ENCODE assay signal across 9 mouse cellular contexts in genomic region chr5:72710572-72711278, GRCm38 (mm10). TPM values are rescaled to one million over a fixed set of nuclear protein-coding genes. Genes with fewer than 3 reads are reported as not detected.
DNase-seq lines count a peak whose midpoint lies in the region; ATAC-seq and TF ChIP-seq lines count a peak whose summit lies in the region.
"Had no signal": no experiment of that assay in that cellular context is flagged by ENCODE, and none has a peak within 500 bp of the region (broad histone marks: within the 10 kb centered on the region; RNA-seq: fewer than 3 reads in every experiment).

No protein-coding gene starts in this region.

- H3K27ac ChIP-seq in forebrain, embryonic 11.5 days (ENCODE audit: low read depth, low read length): no peak overlapping the region
- no peak overlapping the region for H3K27ac ChIP-seq in forebrain, embryonic 12.5 days
- no peak overlapping the region for H3K27ac ChIP-seq in cerebellum, adult 2 months (ENCODE audit: insufficient read depth, low read length)
- H3K27ac ChIP-seq: limb, embryonic 15.5 days had no signal

- H3K4me2 ChIP-seq in forebrain, embryonic 11.5 days (ENCODE audit: low read depth, low read length, severe bottlenecking): no peak overlapping the region
- H3K4me2 ChIP-seq in forebrain, embryonic 12.5 days: no peak overlapping the region
- H3K4me2 ChIP-seq: limb, embryonic 15.5 days had no signal

- no peaks in the 10 kb centered on the region for H3K27me3 ChIP-seq in forebrain, embryonic 11.5 days (ENCODE audit: control insufficient read depth, insufficient read depth, low read length)
- H3K27me3 ChIP-seq in forebrain, embryonic 12.5 days: no peaks in the 10 kb centered on the region
- H3K27me3 ChIP-seq in cerebellum, adult 2 months (ENCODE audit: control insufficient read depth, insufficient read depth, low read length): no peaks in the 10 kb centered on the region
- H3K27me3 ChIP-seq: limb, embryonic 15.5 days had no signal

- H3K9me3 ChIP-seq in forebrain, embryonic 11.5 days (ENCODE audit: control insufficient read depth, low read length): no peaks in the 10 kb centered on the region
- no peaks in the 10 kb centered on the region for H3K9me3 ChIP-seq in forebrain, embryonic 12.5 days
- H3K9me3 ChIP-seq: limb, embryonic 15.5 days had no signal

- TF ChIP-seq CTCF in cerebellum, adult 2 months (IDR thresholded peaks at IDR 0.05; ENCODE audit: borderline replicate concordance, insufficient read depth, low read depth, low read length): peak; percentile 51; the same call in 1 of the 2 replicates

- no peaks in the 10 kb centered on the region for H3K36me3 ChIP-seq in forebrain, embryonic 11.5 days (ENCODE audit: control insufficient read depth, insufficient read depth, low read length)
- H3K36me3 ChIP-seq in forebrain, embryonic 12.5 days (replicated peaks): no peaks in the 10 kb centered on the region
- H3K36me3 ChIP-seq: limb, embryonic 15.5 days had no signal

- no peak for ATAC-seq in forebrain, embryonic 11.5 days (replicated peaks; ENCODE audit: low FRiP score)
- no peak for ATAC-seq in forebrain, embryonic 12.5 days (ENCODE audit: low FRiP score)

- intact Hi-C loops in gastrocnemius, postnatal 36 days (cut with DNase I): loop anchor here (2.0 kb wide), 1 partner anchor 46 kb away; no protein-coding TSS in a partner anchor

- no peak for TF ChIP-seq POLR2A in cerebellum, adult 2 months (IDR thresholded peaks at IDR 0.05; ENCODE audit: borderline replicate concordance, insufficient read depth, low read length)

- no peaks in the 10 kb centered on the region for H3K4me1 ChIP-seq in forebrain, embryonic 11.5 days (replicated peaks; ENCODE audit: control insufficient read depth, insufficient read depth, low read length)
- no peaks in the 10 kb centered on the region for H3K4me1 ChIP-seq in forebrain, embryonic 12.5 days
- no peaks in the 10 kb centered on the region for H3K4me1 ChIP-seq in cerebellum, adult 2 months (ENCODE audit: control insufficient read depth, insufficient read depth, low read length)
- H3K4me1 ChIP-seq: limb, embryonic 15.5 days had no signal

- peak; percentile 71 for DNase-seq in forebrain, embryonic 11.5 days (ENCODE audit: low spot score)
- peak; percentile 37 for DNase-seq in ES-CJ7 (ENCODE audit: low read depth, low spot score)
- peak; percentile 16 to 29 for DNase-seq in cerebellum, adult 2 months
- peak; percentile 23 to 40 for DNase-seq in gastrocnemius, postnatal 36 days
- peak; percentile 38 to 75 for DNase-seq in layer of hippocampus, adult 18-20 months (ENCODE audit: low spot score in 2 of 2)
- DNase-seq in lung, postnatal 25 days (ENCODE audit: low spot score): peak; percentile 69
- DNase-seq in right cerebral cortex, postnatal 4 days: peak; percentile 82

- no peak overlapping the region for H3K4me3 ChIP-seq in forebrain, embryonic 11.5 days (ENCODE audit: low read depth, low read length)
- H3K4me3 ChIP-seq in forebrain, embryonic 12.5 days (replicated peaks): no peak overlapping the region
- H3K4me3 ChIP-seq in cerebellum, adult 2 months (replicated peaks; ENCODE audit: insufficient read depth, low read depth, low read length): no peak overlapping the region
- H3K4me3 ChIP-seq: limb, embryonic 15.5 days had no signal

- 30% methylated on average over 4 of the region's 4 CpGs for WGBS in forebrain, embryonic 11.5 days
- 34% methylated on average over 4 of the region's 4 CpGs for WGBS in forebrain, embryonic 12.5 days
- WGBS in cerebellum, adult 2 months: 27% methylated on average over 4 of the region's 4 CpGs

- H3K9ac ChIP-seq in forebrain, embryonic 11.5 days (ENCODE audit: low read length): no peak overlapping the region
- H3K9ac ChIP-seq in forebrain, embryonic 12.5 days: no peak overlapping the region
- H3K9ac ChIP-seq: limb, embryonic 15.5 days had no signal

RNA-seq across cellular contexts. Expression of gene Txk, which starts 41.9 kb away (rescaled TPM):
- not detected in 2 replicates for polyA plus RNA-seq in forebrain, embryonic 11.5 days (2014; fragmentation: Nextera tagmentation; extraction: Ambion mirVana)
- polyA plus RNA-seq in forebrain, embryonic 12.5 days (2016; fragmentation: Nextera tagmentation; extraction: Ambion mirVana): not detected in 2 replicates
- polyA plus RNA-seq in cerebellum, adult 2 months (2012; rRNA removed): 0.03 and 0.05 TPM in 2 replicates
- under 1 TPM in 1 of 2 experiments, not detected in 1; 0.15 TPM for total RNA-seq in gastrocnemius, postnatal 36 days (2021)
- total RNA-seq in layer of hippocampus, adult 18-20 months (2021): not detected

Comparison
In these comparisons a context has a peak if more than half of its experiments do, and no peak if none do; other contexts are left out.
1. DNase-seq: peak in every context shown above with its lines; median percentile 82 in right cerebral cortex, postnatal 4 days; 71 in forebrain, embryonic 11.5 days; 69 in lung, postnatal 25 days; 56 in layer of hippocampus, adult 18-20 months; 37 in ES-CJ7; 32 in gastrocnemius, postnatal 36 days; 22 in cerebellum, adult 2 months.